Mouse (Mus musculus) midbrain, embryonic 16.5 days (tissue): Measurements from ENCODE around the gene Trabd. TPM values are rescaled to one million over a fixed set of nuclear protein-coding genes. Genes with fewer than 3 reads are reported as not detected.

Source experiments
- ATAC-seq: fragments of 200-750 bp; cut with Nextera tagmentation; 2 replicates; pipeline ENCODE4 v1.8.0; 2017; ENCODE audit warnings: moderate TSS enrichment
- H3K27ac ChIP-seq: fragments of 300-500 bp; sonication (generic); 2 replicates; pipeline ENCODE4 v1.5.1; 2014; ENCODE audit warnings: mild to moderate bottlenecking, low read length, mixed read lengths
- H3K27me3 ChIP-seq: fragments of 300-500 bp; sonication (generic); 2 replicates; pipeline ENCODE4 v1.6.1; 2014; ENCODE audit warnings: low read depth, low read length, mixed read lengths; ENCODE audit not compliant: control insufficient read depth, insufficient read depth
- H3K36me3 ChIP-seq: fragments of 300-500 bp; sonication (generic); 2 replicates; pipeline ENCODE4 v1.6.1; 2014; ENCODE audit warnings: mild to moderate bottlenecking, low read length, moderate library complexity, mixed read lengths; ENCODE audit not compliant: control insufficient read depth, insufficient read depth
- H3K4me1 ChIP-seq: fragments of 300-500 bp; sonication (generic); 2 replicates; pipeline ENCODE4 v1.6.1; 2014; ENCODE audit warnings: mild to moderate bottlenecking, low read length, mixed read lengths; ENCODE audit not compliant: control insufficient read depth, insufficient read depth
- H3K4me2 ChIP-seq: fragments of 300-500 bp; sonication (generic); 2 replicates; pipeline ENCODE4 v1.6.1; 2014; ENCODE audit warnings: mild to moderate bottlenecking, low read length, mixed read lengths
- H3K4me3 ChIP-seq: fragments of 300-500 bp; sonication (generic); 2 replicates; pipeline ENCODE4 v1.5.1; 2014; ENCODE audit warnings: low read depth, mild to moderate bottlenecking, low read length, moderate library complexity, mixed read lengths
- H3K9ac ChIP-seq: fragments of 300-500 bp; sonication (generic); 2 replicates; pipeline ENCODE4 v1.6.1; 2014; ENCODE audit warnings: low read depth, low read length, mixed read lengths
- H3K9me3 ChIP-seq: fragments of 300-500 bp; sonication (generic); replicated peaks from 2 replicates; pipeline ENCODE4 v1.6.1; 2014; ENCODE audit warnings: mild to moderate bottlenecking, low read length, mixed read lengths; ENCODE audit not compliant: control insufficient read depth, poor library complexity, severe bottlenecking
- WGBS: fragments of 180-500 bp; shearing (Covaris S2); extraction: QIAGEN DNeasy Blood & Tissue Kit; methylation state at CpG from one replicate; pipeline ENCODE4 v1.1.7; 2014; 5-methylcytosine and 5-hydroxymethylcytosine counted together
- polyA plus RNA-seq: library from polyadenylated mRNA; unstranded; fragments of >200 nt; fragmentation: Nextera tagmentation; extraction: Ambion mirVana; gene quantifications from 2 replicates; pipeline ENCODE4 v1.2.1, GENCODE M21; 2015

Gene Trabd
- polyA plus RNA-seq, 1 experiment from 2014 or later = 36.8 TPM

- no peaks in the 10 kb centered on the region for H3K9me3 ChIP-seq
- peaks cover 27% of the 10 kb centered on the region for H3K36me3 ChIP-seq
- no peak for ATAC-seq
- peaks cover 20% of the 10 kb centered on the region for H3K4me1 ChIP-seq
- no peak overlapping the region for H3K4me3 ChIP-seq
- H3K27ac ChIP-seq = no peak overlapping the region
- no peak overlapping the region for H3K9ac ChIP-seq
- peak overlapping the region; percentile 85; the same call in 1 of the 2 replicates for H3K4me2 ChIP-seq
- no peaks in the 10 kb centered on the region for H3K27me3 ChIP-seq
- 92% methylated on average over 4 of the region's 4 CpGs for WGBS
Observed at GRCm38 (mm10) chr15:89090662-89091061, 15.7 kb downstream of the Trabd start.

GRCm38 (mm10) chr15:89092181-89092580 is 17.3 kb downstream of the Trabd start:
- H3K9me3 ChIP-seq = no peaks in the 10 kb centered on the region
- no peak overlapping the region for H3K4me2 ChIP-seq
- H3K36me3 ChIP-seq = peaks cover 33% of the 10 kb centered on the region
- H3K4me3 ChIP-seq = no peak overlapping the region
- ATAC-seq = no peak
- H3K9ac ChIP-seq = no peak overlapping the region
- 77% methylated on average over 5 of the region's 5 CpGs for WGBS
- no peak overlapping the region for H3K27ac ChIP-seq
- no peaks in the 10 kb centered on the region for H3K27me3 ChIP-seq
- peaks cover 20% of the 10 kb centered on the region for H3K4me1 ChIP-seq

- no peaks in the 10 kb centered on the region for H3K27me3 ChIP-seq
- H3K9ac ChIP-seq = no peak overlapping the region
- no peak overlapping the region for H3K4me3 ChIP-seq
- H3K4me2 ChIP-seq = no peak overlapping the region
- no peak overlapping the region for H3K27ac ChIP-seq
- no peak for ATAC-seq
- H3K36me3 ChIP-seq = peaks cover 68% of the 10 kb centered on the region
- no peaks in the 10 kb centered on the region for H3K9me3 ChIP-seq
- 93% methylated on average over 5 of the region's 5 CpGs for WGBS
- H3K4me1 ChIP-seq = no peaks in the 10 kb centered on the region
Observed at GRCm38 (mm10) chr15:89097450-89097849, 22.5 kb downstream of the Trabd start.

- WGBS = 87% methylated on average over 7 of the region's 7 CpGs
- no peaks in the 10 kb centered on the region for H3K27me3 ChIP-seq
- no peak overlapping the region for H3K9ac ChIP-seq
- H3K4me3 ChIP-seq = no peak overlapping the region
- H3K36me3 ChIP-seq = peaks cover 69% of the 10 kb centered on the region
- H3K27ac ChIP-seq = no peak overlapping the region
- H3K9me3 ChIP-seq = no peaks in the 10 kb centered on the region
- H3K4me1 ChIP-seq = no peaks in the 10 kb centered on the region
- no peak for ATAC-seq
- no peak overlapping the region for H3K4me2 ChIP-seq
Observed at GRCm38 (mm10) chr15:89098616-89099015, 23.7 kb downstream of the Trabd start.

DNA sequence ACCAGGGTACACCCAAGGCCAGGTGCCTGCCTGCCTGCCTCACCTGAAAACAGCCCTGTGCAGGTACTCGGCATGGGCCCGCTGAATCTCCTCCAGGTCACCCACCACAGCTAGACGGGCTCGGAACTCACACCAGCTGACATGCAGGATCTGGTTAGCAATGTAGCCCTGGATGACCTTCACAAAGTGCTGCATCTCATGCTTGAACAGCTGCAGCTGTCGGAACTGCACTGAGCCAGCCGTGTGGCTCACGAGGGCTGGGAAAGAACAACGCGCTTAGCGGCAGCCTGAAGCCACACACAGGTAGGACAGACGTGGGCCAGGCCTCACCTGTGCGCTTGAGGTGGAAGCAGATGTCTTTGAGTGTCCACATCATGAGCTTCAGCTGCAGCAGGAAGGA is 25.9 kb downstream of the Trabd start:
- 91% methylated on average over 12 of the region's 12 CpGs for WGBS
- Histone ChIP-seq H3K36me3 (peaks cover 68% of the 10 kb centered on the region), H3K27me3 (no peaks in the 10 kb centered on the region), H3K9me3 (no peaks in the 10 kb centered on the region), H3K4me1 (no peaks in the 10 kb centered on the region), H3K4me2 (no peak overlapping the region), H3K9ac (no peak overlapping the region), H3K27ac (no peak overlapping the region), H3K4me3 (no peak overlapping the region)
- ATAC-seq = no peak

DNA sequence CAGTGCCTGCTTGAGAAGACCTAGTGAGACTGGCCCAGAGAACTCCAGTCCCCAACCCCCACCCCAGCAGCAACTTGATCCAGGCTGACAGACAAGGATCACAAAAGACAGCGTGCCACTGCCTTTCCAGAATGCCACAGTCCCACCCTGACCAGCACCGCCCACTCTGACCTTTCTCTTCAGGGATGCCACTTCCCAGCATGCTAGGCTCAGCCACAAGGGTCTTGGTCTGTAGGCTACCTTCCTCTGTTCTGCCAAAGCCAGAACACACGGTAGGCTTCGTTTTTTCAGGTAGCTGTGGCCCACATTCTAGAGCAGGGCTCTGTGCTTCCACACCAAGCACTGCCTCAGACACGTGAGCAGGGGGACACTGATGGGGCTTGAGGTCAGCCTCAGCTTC is 27.7 kb downstream of the Trabd start:
- 47% methylated on average over 5 of the region's 5 CpGs for WGBS
- no peak for ATAC-seq
- Histone ChIP-seq H3K4me1 (no peaks in the 10 kb centered on the region), H3K27me3 (no peaks in the 10 kb centered on the region), H3K4me3 (no peak overlapping the region), H3K9me3 (no peaks in the 10 kb centered on the region), H3K4me2 (no peak overlapping the region), H3K36me3 (peaks cover 66% of the 10 kb centered on the region), H3K27ac (no peak overlapping the region), H3K9ac (no peak overlapping the region)

DNA sequence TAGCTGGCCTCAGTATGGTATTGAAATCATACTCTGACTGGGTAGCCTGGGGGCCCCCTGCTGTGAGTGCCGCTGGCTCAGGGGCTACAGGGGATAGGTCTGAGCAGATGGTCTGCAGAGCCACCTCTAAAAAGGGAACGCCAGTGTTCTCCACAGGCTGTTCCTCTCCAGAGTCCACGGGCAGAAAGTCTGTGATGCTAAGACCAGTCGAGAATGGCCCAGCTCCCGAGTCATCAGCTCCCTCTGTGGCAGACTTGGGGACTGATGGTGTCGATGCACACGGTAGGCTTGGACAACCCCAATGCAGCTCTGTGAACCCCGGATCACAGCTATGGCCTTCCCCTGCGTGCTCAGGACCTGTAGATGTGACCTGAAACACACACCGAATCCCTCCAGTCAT is 29.0 kb downstream of the Trabd start:
- WGBS = 88% methylated on average over 10 of the region's 10 CpGs
- no peak overlapping the region for H3K4me3 ChIP-seq
- no peaks in the 10 kb centered on the region for H3K27me3 ChIP-seq
- no peaks in the 10 kb centered on the region for H3K4me1 ChIP-seq
- no peak for ATAC-seq
- no peak overlapping the region for H3K27ac ChIP-seq
- H3K4me2 ChIP-seq = no peak overlapping the region
- peaks cover 62% of the 10 kb centered on the region for H3K36me3 ChIP-seq
- H3K9ac ChIP-seq = no peak overlapping the region
- H3K9me3 ChIP-seq = no peaks in the 10 kb centered on the region

DNA sequence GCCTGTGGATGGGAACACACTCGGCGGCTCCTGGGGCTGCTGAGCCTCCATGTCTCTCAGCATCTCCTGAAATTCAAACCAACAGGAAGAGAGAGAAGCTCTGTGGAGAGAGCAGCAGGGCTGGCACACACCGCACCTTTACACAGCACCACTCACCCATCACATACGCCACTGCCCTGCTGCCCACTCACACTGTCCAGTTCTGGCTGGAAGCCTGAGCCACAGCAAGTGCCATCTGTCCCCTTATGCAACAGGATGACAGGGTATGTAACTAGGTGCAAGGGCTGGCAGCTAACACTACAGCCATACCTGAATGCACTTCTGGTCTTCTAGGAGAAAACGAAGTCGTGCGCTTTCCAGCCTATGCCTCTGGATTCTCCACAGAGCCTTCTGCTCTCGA is 29.5 kb downstream of the Trabd start:
- no peak overlapping the region for H3K9ac ChIP-seq
- no peak overlapping the region for H3K4me2 ChIP-seq
- no peaks in the 10 kb centered on the region for H3K27me3 ChIP-seq
- ATAC-seq = no peak
- H3K4me1 ChIP-seq = no peaks in the 10 kb centered on the region
- H3K9me3 ChIP-seq = no peaks in the 10 kb centered on the region
- H3K27ac ChIP-seq = no peak overlapping the region
- peaks cover 59% of the 10 kb centered on the region for H3K36me3 ChIP-seq
- WGBS = 97% methylated on average over 8 of the region's 8 CpGs
- no peak overlapping the region for H3K4me3 ChIP-seq

- no peaks in the 10 kb centered on the region for H3K27me3 ChIP-seq
- H3K36me3 ChIP-seq = peaks cover 48% of the 10 kb centered on the region
- H3K4me1 ChIP-seq = no peaks in the 10 kb centered on the region
- H3K27ac ChIP-seq = no peak overlapping the region
- no peak overlapping the region for H3K9ac ChIP-seq
- no peak for ATAC-seq
- 93% methylated on average over 13 of the region's 13 CpGs for WGBS
- no peaks in the 10 kb centered on the region for H3K9me3 ChIP-seq
- H3K4me2 ChIP-seq = no peak overlapping the region
- no peak overlapping the region for H3K4me3 ChIP-seq
Observed at GRCm38 (mm10) chr15:89106073-89106472, 31.1 kb downstream of the Trabd start.

GRCm38 (mm10) chr15:89106976-89107375 is 32.1 kb downstream of the Trabd start:
- peaks cover 45% of the 10 kb centered on the region for H3K36me3 ChIP-seq
- no peaks in the 10 kb centered on the region for H3K27me3 ChIP-seq
- no peak overlapping the region for H3K27ac ChIP-seq
- no peaks in the 10 kb centered on the region for H3K4me1 ChIP-seq
- H3K4me2 ChIP-seq = no peak overlapping the region
- no peaks in the 10 kb centered on the region for H3K9me3 ChIP-seq
- no peak for ATAC-seq
- 100% methylated on average over 1 of the region's 1 CpGs for WGBS
- no peak overlapping the region for H3K9ac ChIP-seq
- H3K4me3 ChIP-seq = no peak overlapping the region
